Mouse (Mus musculus) liver, postnatal 0 days (tissue): Measurements from ENCODE around the gene Wdr70. TPM values are rescaled to one million over a fixed set of nuclear protein-coding genes. Genes with fewer than 3 reads are reported as not detected.

Experiments used
- ATAC-seq: fragments of 200-750 bp; cut with Nextera tagmentation; 2 replicates; pipeline ENCODE4 v1.8.0; 2017; ENCODE audit warnings: mild to moderate bottlenecking, moderate library complexity
- DNase-seq: peaks from one replicate; pipeline ENCODE4 v3.0.0-alpha.2; 2016
- H3K27ac ChIP-seq: fragments of 300-500 bp; sonication (generic); 2 replicates; pipeline ENCODE4 v1.5.1; 2014; ENCODE audit warnings: antibody characterized with exemption, moderate library complexity, mild to moderate bottlenecking, low read depth
- H3K27me3 ChIP-seq: fragments of 300-500 bp; sonication (generic); 2 replicates; pipeline ENCODE4 v1.6.1; 2014; ENCODE audit warnings: low read length, control low read depth, mixed read lengths; ENCODE audit not compliant: insufficient read depth
- H3K36me3 ChIP-seq: fragments of 300-500 bp; sonication (generic); replicated peaks from 2 replicates; pipeline ENCODE4 v1.6.1; 2014; ENCODE audit warnings: mild to moderate bottlenecking, control low read depth, low read length, moderate library complexity, mixed read lengths; ENCODE audit not compliant: insufficient read depth
- H3K4me1 ChIP-seq: fragments of 300-500 bp; sonication (generic); 2 replicates; pipeline ENCODE4 v1.6.1; 2014; ENCODE audit warnings: antibody characterized with exemption, mild to moderate bottlenecking, control low read depth; ENCODE audit not compliant: insufficient read depth
- H3K4me2 ChIP-seq: fragments of 300-500 bp; sonication (generic); 2 replicates; pipeline ENCODE4 v1.6.1; 2014; ENCODE audit warnings: low read depth, mild to moderate bottlenecking, low read length, moderate library complexity, mixed read lengths
- H3K4me3 ChIP-seq: fragments of 300-500 bp; sonication (generic); 2 replicates; pipeline ENCODE4 v1.5.1; 2014; ENCODE audit warnings: low read depth, low read length
- H3K9ac ChIP-seq: fragments of 300-500 bp; sonication (generic); replicated peaks from 2 replicates; pipeline ENCODE4 v1.6.1; 2014; ENCODE audit warnings: mild to moderate bottlenecking, moderate library complexity
- H3K9me3 ChIP-seq: fragments of 300-500 bp; sonication (generic); 2 replicates; pipeline ENCODE4 v1.6.1; 2016; ENCODE audit warnings: mild to moderate bottlenecking, control low read depth, low read length, mixed read lengths
- CTCF ChIP-seq: sonication (generic); IDR thresholded peaks from 2 replicates; pipeline ENCODE4 v1.5.1; 2016; ENCODE audit warnings: antibody characterized with exemption, low read depth
- EP300 ChIP-seq: IDR thresholded peaks from 2 replicates; pipeline ENCODE4 v1.6.1; 2016; ENCODE audit warnings: antibody characterized with exemption, low read depth, mild to moderate bottlenecking
- WGBS: fragments of 180-500 bp; shearing (Covaris S2); extraction: QIAGEN DNeasy Blood & Tissue Kit; methylation state at CpG from one replicate; pipeline ENCODE4 v1.1.7; 2014; ENCODE audit not compliant: insufficient replicate concordance; 5-methylcytosine and 5-hydroxymethylcytosine counted together
- polyA plus RNA-seq: library from polyadenylated mRNA; unstranded; fragments of >200 nt; fragmentation: Nextera tagmentation; extraction: Ambion mirVana; gene quantifications from 2 replicates; pipeline ENCODE4 v1.2.1, GENCODE M21; 2015

Wdr70 gene
- polyA plus RNA-seq, 1 experiment from 2014 or later = 15.5 TPM

DNA sequence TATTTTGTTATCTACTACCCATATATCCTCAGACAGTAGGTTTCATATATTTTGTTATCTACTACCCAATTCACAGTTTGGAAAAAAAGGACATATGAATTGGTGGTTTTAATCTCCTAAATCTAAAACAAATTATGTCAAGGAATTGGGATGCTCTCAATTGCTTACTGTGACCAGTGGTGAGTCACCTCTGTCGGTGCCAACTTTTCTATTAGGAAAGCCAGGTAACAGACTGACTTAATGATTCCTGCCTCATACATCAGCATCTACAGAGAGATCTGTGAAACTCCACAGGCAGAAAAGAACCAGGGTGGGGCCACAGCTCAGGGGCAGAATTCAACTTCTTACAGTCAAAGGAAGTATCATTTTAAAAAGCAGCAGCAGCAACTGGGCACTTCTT, 93.0 kb downstream of the Wdr70 start:
- Histone ChIP-seq H3K9me3 (no peaks in the 10 kb centered on the region), H3K27me3 (no peaks in the 10 kb centered on the region), H3K4me3 (no peak overlapping the region), H3K9ac (no peak overlapping the region), H3K27ac (no peak overlapping the region), H3K4me1 (no peaks in the 10 kb centered on the region), H3K36me3 (no peaks in the 10 kb centered on the region), H3K4me2 (no peak overlapping the region)
- DNase-seq = no peak
- TF ChIP-seq CTCF = no peak
- TF ChIP-seq EP300 = no peak
- 89% methylated on average over 1 of the region's 1 CpGs for whole genome bisulfite sequencing
- no peak for ATAC-seq

- no peak overlapping the region for H3K27ac ChIP-seq
- no peaks in the 10 kb centered on the region for H3K9me3 ChIP-seq
- WGBS = 73% methylated on average over 5 of the region's 5 CpGs
- H3K4me1 ChIP-seq = no peaks in the 10 kb centered on the region
- no peaks in the 10 kb centered on the region for H3K27me3 ChIP-seq
- no peak overlapping the region for H3K4me3 ChIP-seq
- ATAC-seq (no peak), DNase-seq (no peak)
- H3K4me2 ChIP-seq = no peak overlapping the region
- H3K36me3 ChIP-seq = no peaks in the 10 kb centered on the region
- no peak overlapping the region for H3K9ac ChIP-seq
- no peak for TF ChIP-seq EP300
- TF ChIP-seq CTCF = no peak
Measured at GRCm38 (mm10) chr15:8005506-8005905, 93.5 kb downstream of the Wdr70 start.

- H3K4me3 ChIP-seq = no peak overlapping the region
- TF ChIP-seq CTCF (no peak), EP300 (no peak)
- DNase-seq (no peak), ATAC-seq (no peak)
- H3K27me3 ChIP-seq = no peaks in the 10 kb centered on the region
- WGBS = 76% methylated on average over 8 of the region's 8 CpGs
- H3K4me1 ChIP-seq = no peaks in the 10 kb centered on the region
- no peaks in the 10 kb centered on the region for H3K36me3 ChIP-seq
- H3K9ac ChIP-seq = no peak overlapping the region
- no peak overlapping the region for H3K4me2 ChIP-seq
- H3K27ac ChIP-seq = no peak overlapping the region
- H3K9me3 ChIP-seq = no peaks in the 10 kb centered on the region
Measured at GRCm38 (mm10) chr15:8003789-8004188, 95.2 kb downstream of the Wdr70 start.

- peak overlapping the region; percentile 33; the same call in 1 of the 2 replicates for H3K4me2 ChIP-seq
- WGBS = 56% methylated on average over 14 of the region's 14 CpGs
- H3K36me3 ChIP-seq = no peaks in the 10 kb centered on the region
- no peaks in the 10 kb centered on the region for H3K9me3 ChIP-seq
- no peaks in the 10 kb centered on the region for H3K4me1 ChIP-seq
- peak; percentile 76 for ATAC-seq
- no peak for DNase-seq
- H3K9ac ChIP-seq = no peak overlapping the region
- H3K4me3 ChIP-seq = no peak overlapping the region
- H3K27ac ChIP-seq = no peak overlapping the region
- TF ChIP-seq EP300 (no peak), CTCF (no peak)
- H3K27me3 ChIP-seq = no peaks in the 10 kb centered on the region
Measured at GRCm38 (mm10) chr15:7998843-7999546, 100.0 kb downstream of the Wdr70 start.

GRCm38 (mm10) chr15:7998095-7998494, 100.9 kb downstream of the Wdr70 start:
- Histone ChIP-seq H3K27ac (no peak overlapping the region), H3K36me3 (no peaks in the 10 kb centered on the region), H3K27me3 (no peaks in the 10 kb centered on the region), H3K4me1 (no peaks in the 10 kb centered on the region), H3K9ac (no peak overlapping the region), H3K4me3 (no peak overlapping the region), H3K4me2 (no peak overlapping the region), H3K9me3 (no peaks in the 10 kb centered on the region)
- TF ChIP-seq CTCF = no peak
- ATAC-seq (no peak), DNase-seq (no peak)
- WGBS = 47% methylated on average over 2 of the region's 2 CpGs

- ATAC-seq (no peak), DNase-seq (no peak)
- Histone ChIP-seq H3K9ac (no peak overlapping the region), H3K9me3 (no peaks in the 10 kb centered on the region), H3K4me2 (no peak overlapping the region), H3K36me3 (no peaks in the 10 kb centered on the region), H3K4me1 (no peaks in the 10 kb centered on the region), H3K27me3 (no peaks in the 10 kb centered on the region), H3K27ac (no peak overlapping the region), H3K4me3 (no peak overlapping the region)
- 78% methylated on average over 6 of the region's 6 CpGs for WGBS
- TF ChIP-seq CTCF = no peak
- no peak for TF ChIP-seq EP300
Measured at GRCm38 (mm10) chr15:7993721-7994120, 105.3 kb downstream of the Wdr70 start.

- Histone ChIP-seq H3K36me3 (no peaks in the 10 kb centered on the region), H3K27ac (no peak overlapping the region), H3K4me3 (no peak overlapping the region), H3K4me2 (no peak overlapping the region), H3K27me3 (no peaks in the 10 kb centered on the region), H3K9ac (no peak overlapping the region), H3K4me1 (no peaks in the 10 kb centered on the region), H3K9me3 (no peaks in the 10 kb centered on the region)
- DNase-seq = no peak
- TF ChIP-seq EP300 = no peak
- no peak for TF ChIP-seq CTCF
- ATAC-seq = no peak
Measured at GRCm38 (mm10) chr15:7990101-7990500, 108.9 kb downstream of the Wdr70 start.
